Mouse (Mus musculus): ENCODE data around the gene Grin2c.

DNA sequence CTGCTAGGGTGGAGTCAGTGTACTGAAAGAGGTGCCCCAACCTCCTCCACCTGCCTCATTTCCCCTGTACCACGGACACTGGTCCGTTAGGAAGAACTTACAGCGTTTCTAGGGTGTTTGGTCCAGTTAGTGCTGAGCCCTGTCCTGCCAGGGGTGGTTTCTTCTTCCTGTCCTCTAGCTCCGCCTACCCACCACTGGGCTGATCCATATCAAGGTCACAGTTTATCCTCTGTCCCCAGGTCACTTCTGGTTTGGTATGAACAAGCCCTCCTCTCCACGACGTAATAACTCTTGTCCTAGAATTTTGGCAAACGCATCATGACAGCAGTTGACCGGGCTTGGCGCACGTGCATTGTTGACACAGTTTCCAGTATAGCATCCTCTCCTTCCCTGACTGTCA is 47.4 kb downstream of the Grin2c start:
- no peak for TF ChIP-seq CTCF (IDR thresholded peaks at IDR 0.05; ENCODE audit: insufficient read depth, low read depth, low read length)
- TF ChIP-seq POLR2A (IDR thresholded peaks at IDR 0.05; ENCODE audit: insufficient read depth, low read depth, low read length): no peak
